Mouse (Mus musculus): ENCODE data around the gene Ube4b.

Ube4b gene

DNA sequence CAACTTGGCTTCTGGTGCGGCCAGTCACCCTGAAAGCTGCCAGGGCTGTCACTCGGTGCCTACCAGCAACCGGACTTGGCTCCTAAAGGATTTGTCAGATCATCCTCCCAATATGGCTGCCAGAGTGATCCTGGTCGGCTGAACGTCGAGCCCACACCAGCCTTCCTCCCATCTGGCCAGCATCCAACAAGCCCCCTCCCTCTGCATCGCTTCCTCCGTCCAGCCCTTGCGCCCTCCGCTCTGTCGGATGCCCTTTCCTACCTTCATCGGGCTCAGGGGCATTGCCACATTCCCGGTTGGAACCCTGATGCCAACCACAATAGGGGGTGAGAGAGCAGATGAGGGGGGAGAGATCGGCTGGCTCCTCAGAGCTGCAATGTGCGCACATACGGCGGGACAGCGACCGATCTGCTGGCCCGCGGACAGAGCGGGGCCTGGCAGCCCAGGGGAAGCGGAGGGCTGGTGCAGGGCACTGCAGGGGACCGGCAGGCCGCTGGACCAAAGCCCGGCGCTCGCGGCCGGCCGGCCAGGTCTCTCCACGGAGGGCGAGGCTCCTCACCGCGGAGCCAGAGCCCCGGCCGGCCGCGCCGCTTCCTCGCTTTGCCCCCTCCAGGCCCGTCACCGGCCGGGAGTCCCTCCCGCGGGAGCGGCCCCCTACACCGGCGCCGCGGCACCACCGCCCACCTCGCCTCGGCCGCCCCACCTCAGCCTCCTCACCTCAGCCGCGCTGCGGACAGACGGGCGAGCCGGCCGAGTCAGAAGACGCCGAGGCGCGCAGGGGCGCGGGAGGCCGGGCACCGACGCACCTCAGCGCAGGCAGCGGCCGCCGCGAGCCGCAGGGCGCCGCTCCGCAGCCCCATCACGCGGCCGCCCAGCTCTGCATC is 119.6 kb downstream of the Ube4b start:
- in situ Hi-C loops (cut with MboI, MseI): no loop called here

DNA sequence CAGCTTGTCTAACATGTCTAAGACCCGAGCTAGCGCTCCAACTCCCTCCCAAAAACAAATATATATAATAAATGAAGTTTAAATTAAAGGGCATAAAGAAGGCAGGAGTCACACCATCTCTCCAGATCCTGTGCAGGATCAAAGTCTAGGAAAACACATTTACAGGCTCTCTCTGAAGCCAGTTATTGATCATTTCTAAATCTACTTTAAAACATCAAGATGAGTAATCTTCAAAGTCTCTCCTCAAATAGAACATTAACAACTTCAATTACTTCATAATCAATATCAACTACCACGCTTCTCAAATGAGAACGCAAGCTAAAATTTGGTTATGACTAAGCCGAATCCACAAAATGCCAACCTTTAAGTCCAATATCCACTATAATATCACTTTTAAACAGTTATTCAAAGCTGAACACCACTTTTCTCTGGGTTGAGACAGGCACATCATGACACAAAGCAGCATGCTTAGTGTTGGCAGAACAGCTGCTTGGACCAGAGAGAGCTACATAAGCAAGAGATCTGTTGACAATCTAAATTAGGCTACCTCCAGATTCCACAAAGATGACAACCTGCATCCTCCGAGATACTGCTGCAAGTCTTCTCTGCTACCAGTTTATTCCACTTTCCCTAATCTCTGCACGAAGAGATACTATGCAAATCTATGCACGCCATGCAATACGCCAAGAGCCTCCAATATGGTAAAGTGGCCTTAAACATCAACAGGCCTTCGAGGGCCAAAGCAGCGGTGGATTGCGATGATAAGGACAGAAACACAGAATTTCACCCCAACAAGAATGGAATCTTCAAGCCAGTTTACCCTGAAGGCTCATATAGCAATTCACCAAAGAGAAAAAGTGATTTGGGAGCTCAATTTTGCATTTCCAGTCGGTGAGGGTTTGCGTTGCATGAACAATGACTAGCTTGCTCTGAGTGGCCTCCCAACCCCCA is 120.5 kb downstream of the Ube4b start:
- in situ Hi-C loops (cut with MboI, MseI): no loop called here

DNA sequence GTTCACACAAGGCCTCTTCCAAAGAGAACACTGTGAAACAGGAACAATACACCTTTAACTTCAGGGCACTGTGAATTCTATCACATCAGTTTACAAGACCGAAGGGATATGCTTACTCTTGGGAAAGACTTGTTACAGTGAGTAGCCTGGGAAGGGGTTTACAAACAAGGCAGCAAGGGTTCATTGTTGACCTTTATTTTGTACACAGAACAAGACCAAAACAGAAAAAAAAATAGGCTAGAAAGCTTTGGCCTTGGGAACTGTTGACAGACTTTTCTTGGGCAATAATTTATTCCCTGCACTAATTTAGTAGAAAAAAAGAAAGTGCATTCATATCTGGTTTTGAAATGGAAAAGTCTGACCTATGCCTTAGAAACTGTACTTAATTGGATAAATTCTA is 122.1 kb downstream of the Ube4b start:
- in situ Hi-C loops (cut with MboI, MseI): no loop called here

- in situ Hi-C loops (cut with MboI, MseI): no loop called here
Observed at GRCm38 (mm10) chr4:149303502-149303901, 123.0 kb downstream of the Ube4b start.

DNA sequence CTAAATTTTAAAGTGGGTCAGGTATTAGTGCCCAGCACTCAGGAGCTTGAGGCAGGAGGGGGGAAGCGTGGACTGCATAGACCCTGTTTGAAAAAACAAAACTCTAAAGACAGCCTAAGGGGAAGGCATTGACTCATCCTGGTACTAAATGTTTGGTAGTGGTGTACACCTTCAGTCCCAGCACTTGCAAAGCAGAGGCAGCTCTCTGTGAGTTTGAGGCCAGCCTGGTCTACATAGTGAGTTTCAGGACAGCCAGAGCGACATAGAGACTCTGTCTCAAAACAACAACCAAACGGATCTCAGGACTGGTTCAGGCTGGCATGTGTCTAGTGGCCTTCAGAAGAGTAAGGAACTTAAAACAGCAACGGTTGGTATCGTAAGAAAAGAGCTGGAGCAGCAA is 123.8 kb downstream of the Ube4b start:
- in situ Hi-C loops (cut with MboI, MseI): no loop called here

GRCm38 (mm10) chr4:149302136-149302535 is 124.4 kb downstream of the Ube4b start:
- in situ Hi-C loops (cut with MboI, MseI): no loop called here

- in situ Hi-C loops (cut with MboI, MseI): no loop called here
Observed at GRCm38 (mm10) chr4:149296501-149296900, 130.0 kb downstream of the Ube4b start.

GRCm38 (mm10) chr4:149292984-149293383 is 133.6 kb downstream of the Ube4b start:
- in situ Hi-C loops (cut with MboI, MseI): no loop called here

GRCm38 (mm10) chr4:149291061-149291460 is 135.5 kb downstream of the Ube4b start:
- in situ Hi-C loops (cut with MboI, MseI): no loop called here

- in situ Hi-C loops (cut with MboI, MseI): no loop called here
Observed at GRCm38 (mm10) chr4:149290157-149290750, 136.3 kb downstream of the Ube4b start.

GRCm38 (mm10) chr4:149286287-149287137 is 140.0 kb downstream of the Ube4b start:
- in situ Hi-C loops (cut with MboI, MseI): no loop called here

DNA sequence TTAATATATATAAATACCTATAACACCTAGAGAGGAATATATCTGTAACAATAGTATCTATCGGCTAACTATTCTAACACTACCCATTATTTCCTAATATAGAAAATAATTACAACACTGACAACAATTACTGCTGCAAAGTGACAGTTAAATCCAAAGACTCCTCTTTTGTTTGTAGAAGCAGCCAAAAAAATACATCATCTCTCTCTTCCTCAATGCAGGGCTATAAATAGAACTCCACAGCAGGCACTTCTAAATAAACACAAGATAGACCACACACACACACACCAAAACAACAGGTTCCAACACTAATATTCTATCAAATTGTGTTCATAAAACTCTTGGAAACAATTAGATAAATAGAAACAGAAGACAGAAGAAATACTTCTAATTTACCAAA is 140.9 kb downstream of the Ube4b start:
- in situ Hi-C loops (cut with MboI, MseI): no loop called here

DNA sequence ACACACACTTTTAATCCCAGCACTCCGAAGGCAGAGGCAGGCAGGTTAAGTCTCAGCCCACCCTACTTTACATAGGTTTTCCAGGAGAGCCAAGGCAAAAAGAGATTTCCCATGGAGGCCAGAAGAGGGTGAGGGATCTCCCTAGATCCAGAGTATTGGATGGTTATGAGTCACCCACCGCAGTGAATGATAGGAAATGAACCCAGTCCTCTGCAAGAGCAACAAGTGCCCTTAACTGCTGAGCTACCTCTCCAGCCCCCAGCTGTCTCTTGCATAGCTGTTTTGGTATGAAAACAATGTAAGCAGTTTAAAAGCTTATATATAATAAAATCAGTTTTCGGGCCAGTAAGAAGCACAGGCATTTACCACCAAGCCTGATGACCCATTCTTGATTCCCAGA is 143.5 kb downstream of the Ube4b start:
- in situ Hi-C loops (cut with MboI, MseI): no loop called here

GRCm38 (mm10) chr4:149282025-149282738 is 144.4 kb downstream of the Ube4b start:
- in situ Hi-C loops (cut with MboI, MseI): no loop called here

Data from T-helper 1 cell (primary cell).